Mouse (Mus musculus) forebrain, embryonic 15.5 days (tissue): ENCODE measurements around the gene Eif3b. TPM values are rescaled to one million over a fixed set of nuclear protein-coding genes. Genes with fewer than 3 reads are reported as not detected.

ENCODE experiments used
- ATAC-seq: fragments of 200-750 bp; cut with Nextera tagmentation; replicated peaks from 2 replicates; pipeline ENCODE4 v1.8.0; 2017; ENCODE audit warnings: mild to moderate bottlenecking, moderate TSS enrichment, moderate library complexity
- H3K27ac ChIP-seq: fragments of 300-500 bp; sonication (generic); replicated peaks from 2 replicates; pipeline ENCODE4 v1.5.1; 2015; ENCODE audit warnings: mild to moderate bottlenecking, inconsistent platforms
- H3K27me3 ChIP-seq: fragments of 300-500 bp; sonication (generic); 2 replicates; pipeline ENCODE4 v1.6.1; 2015; ENCODE audit warnings: inconsistent platforms
- H3K36me3 ChIP-seq: fragments of 300-500 bp; sonication (generic); 2 replicates; pipeline ENCODE4 v1.6.1; 2015; ENCODE audit warnings: mild to moderate bottlenecking, inconsistent platforms
- H3K4me1 ChIP-seq: fragments of 300-500 bp; sonication (generic); 2 replicates; pipeline ENCODE4 v1.6.1; 2015; ENCODE audit warnings: inconsistent platforms
- H3K4me2 ChIP-seq: fragments of 300-500 bp; sonication (generic); replicated peaks from 2 replicates; pipeline ENCODE4 v1.6.1; 2015; ENCODE audit warnings: mild to moderate bottlenecking, inconsistent platforms
- H3K4me3 ChIP-seq: fragments of 300-500 bp; sonication (generic); 2 replicates; pipeline ENCODE4 v1.5.1; 2015; ENCODE audit warnings: mild to moderate bottlenecking, inconsistent platforms
- H3K9ac ChIP-seq: fragments of 300-500 bp; sonication (generic); replicated peaks from 2 replicates; pipeline ENCODE4 v1.6.1; 2015; ENCODE audit warnings: mild to moderate bottlenecking, inconsistent platforms
- H3K9me3 ChIP-seq: fragments of 300-500 bp; sonication (generic); 2 replicates; pipeline ENCODE4 v1.6.1; 2016; ENCODE audit warnings: inconsistent platforms
- WGBS: fragments of 180-500 bp; shearing (Covaris S2); methylation state at CpG from one replicate; pipeline ENCODE4 v1.1.7; 2015; ENCODE audit warnings: mixed read lengths; 5-methylcytosine and 5-hydroxymethylcytosine counted together
- polyA plus RNA-seq: library from polyadenylated mRNA; unstranded; fragments of >200 nt; fragmentation: Nextera tagmentation; extraction: Ambion mirVana; gene quantifications from 2 replicates; pipeline ENCODE4 v1.2.1, GENCODE M21; 2015

Eif3b gene
- polyA plus RNA-seq, result 96.7 and 102 TPM in 2 replicates

DNA sequence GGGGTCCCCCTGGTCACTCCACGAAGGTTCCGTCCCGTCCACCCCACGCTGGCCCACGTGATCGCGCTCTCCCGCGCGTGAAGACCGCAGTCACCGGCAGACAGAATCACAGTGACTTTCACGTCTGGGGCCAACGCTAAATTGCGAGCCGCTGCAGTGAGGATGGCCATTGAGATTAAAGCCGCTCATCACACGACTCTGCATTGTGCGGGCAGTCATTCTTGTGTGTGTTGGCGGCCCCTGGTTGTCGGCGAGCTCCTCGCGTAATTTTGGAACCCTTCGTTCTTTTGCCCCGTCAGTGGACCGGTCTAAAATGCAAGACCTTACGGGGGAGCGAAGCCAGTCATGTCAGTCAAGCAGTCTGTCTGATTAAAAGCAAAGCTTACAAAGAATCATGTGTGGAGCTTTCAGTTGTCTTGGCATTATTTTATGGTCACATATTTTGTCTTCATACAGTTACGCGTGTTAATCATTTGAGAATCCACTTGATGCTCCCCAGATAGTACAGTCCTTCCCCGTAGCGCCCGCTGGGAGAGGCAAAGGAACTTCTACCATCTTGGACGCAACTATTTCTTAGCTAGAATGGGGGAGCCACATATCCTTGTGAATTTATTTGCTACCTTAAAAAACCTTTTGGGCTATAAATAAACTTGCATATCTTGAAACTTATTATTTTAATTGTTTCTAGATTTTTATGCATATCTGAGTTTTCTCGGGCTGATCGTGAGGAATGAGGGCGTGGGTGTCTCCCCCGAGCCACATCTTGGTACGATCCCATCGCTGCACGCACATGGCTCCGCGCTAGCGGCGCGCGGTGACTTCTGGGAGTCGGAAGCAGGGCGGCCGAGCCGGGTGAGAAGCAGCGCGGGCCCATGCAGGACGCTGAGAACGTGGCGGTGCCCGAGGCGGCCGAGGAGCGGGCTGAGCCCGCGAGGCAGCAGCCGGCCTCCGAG is at the start of gene Eif3b:
TSS of gene Eif3b (plus strand) at position 840 of the 953 bp plus-strand sequence.
- Histone ChIP-seq H3K9ac (peak within 1 kb of the TSS; percentile 93), H3K4me1 (peaks cover 31% of the 10 kb centered on the region), H3K4me3 (peak within 1 kb of the TSS; percentile 98), H3K27me3 (no peaks in the 10 kb centered on the region), H3K9me3 (no peaks in the 10 kb centered on the region), H3K4me2 (peak within 1 kb of the TSS; percentile 90), H3K36me3 (0 out of 2 replicates have a peak, but pooled peaks cover 5% of the 10 kb centered on the region), H3K27ac (peak within 1 kb of the TSS; percentile 93)
- ATAC-seq, result peak; percentile 95
- WGBS, result under 1% methylated on average over 65 of the region's 65 CpGs

- Histone ChIP-seq H3K27me3 (no peaks in the 10 kb centered on the region), H3K36me3 (no peaks in the 10 kb centered on the region), H3K4me1 (peaks cover 2% of the 10 kb centered on the region; the same call in 1 of the 2 replicates), H3K4me2 (no peak overlapping the region), H3K9me3 (no peaks in the 10 kb centered on the region), H3K27ac (no peak overlapping the region), H3K4me3 (no peak overlapping the region), H3K9ac (no peak overlapping the region)
- ATAC-seq, result no peak
- 100% methylated on average over 2 of the region's 2 CpGs for WGBS
These were observed 49.7 kb upstream of the Eif3b start for GRCm38 (mm10) chr5:140369466-140369865.

DNA sequence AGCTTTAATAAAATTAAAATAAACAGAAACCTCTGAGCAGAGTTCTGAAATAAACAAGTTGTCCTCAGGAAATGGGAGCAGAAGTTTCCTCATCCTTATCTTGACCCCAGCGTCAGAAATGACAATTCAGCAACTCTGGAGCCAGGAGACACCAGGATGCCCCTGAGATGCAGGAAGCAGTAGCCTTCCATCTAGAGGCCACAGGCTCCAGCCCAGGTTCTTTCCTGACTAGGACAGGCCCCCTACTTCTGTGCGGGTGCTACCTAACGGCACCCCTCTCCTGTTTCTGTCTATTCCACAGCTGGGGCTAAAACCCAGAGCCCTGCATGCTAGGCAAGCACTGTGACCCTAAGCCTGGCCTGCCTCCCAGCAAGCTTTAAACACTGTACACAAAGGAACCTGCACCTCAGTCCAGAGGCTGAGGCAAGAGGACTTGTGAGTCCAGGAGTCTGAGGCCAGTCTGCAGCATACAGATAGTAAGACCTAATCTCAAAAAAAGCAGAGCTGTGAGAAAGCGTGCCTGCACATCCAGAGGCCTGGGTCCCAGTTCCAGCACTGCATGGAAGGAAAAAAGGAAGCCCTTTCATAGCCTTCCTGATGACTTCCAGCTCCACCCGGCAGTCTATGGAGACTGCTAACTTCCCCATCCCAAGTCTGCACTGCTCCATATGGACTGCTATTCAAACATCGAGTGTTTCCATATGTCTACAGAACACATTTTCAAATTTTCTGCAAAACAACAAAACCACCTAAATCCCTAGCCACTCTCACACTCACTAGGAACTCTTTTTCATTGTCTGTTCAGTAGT is 48.5 kb upstream of the Eif3b start:
- no peaks in the 10 kb centered on the region for H3K27me3 ChIP-seq
- WGBS, result 71% methylated on average over 6 of the region's 6 CpGs

GRCm38 (mm10) chr5:140371671-140372070 is 47.5 kb upstream of the Eif3b start:
- peak; percentile 73 for ATAC-seq
- H3K27me3 ChIP-seq, result no peaks in the 10 kb centered on the region
- H3K9me3 ChIP-seq, result no peaks in the 10 kb centered on the region
- no peak overlapping the region for H3K4me3 ChIP-seq
- no peak overlapping the region for H3K27ac ChIP-seq
- no peaks in the 10 kb centered on the region for H3K36me3 ChIP-seq
- WGBS, result 73% methylated on average over 3 of the region's 3 CpGs
- H3K4me2 ChIP-seq, result no peak overlapping the region
- peaks cover 2% of the 10 kb centered on the region; the same call in 1 of the 2 replicates for H3K4me1 ChIP-seq
- H3K9ac ChIP-seq, result no peak overlapping the region

More for the DNA sequence above, 48.5 kb upstream of the Eif3b start:
- no peak overlapping the region for H3K4me2 ChIP-seq
- no peak overlapping the region for H3K4me3 ChIP-seq
- no peak overlapping the region for H3K27ac ChIP-seq
- peaks cover 2% of the 10 kb centered on the region; the same call in 1 of the 2 replicates for H3K4me1 ChIP-seq
- no peaks in the 10 kb centered on the region for H3K36me3 ChIP-seq
- ATAC-seq, result no peak
- H3K9me3 ChIP-seq, result no peaks in the 10 kb centered on the region
- H3K9ac ChIP-seq, result no peak overlapping the region

GRCm38 (mm10) chr5:140373711-140374110 is 45.4 kb upstream of the Eif3b start:
- Histone ChIP-seq H3K9me3 (no peaks in the 10 kb centered on the region), H3K4me2 (no peak overlapping the region), H3K4me3 (no peak overlapping the region), H3K36me3 (no peaks in the 10 kb centered on the region), H3K27me3 (no peaks in the 10 kb centered on the region), H3K27ac (no peak overlapping the region), H3K9ac (no peak overlapping the region), H3K4me1 (peaks cover 2% of the 10 kb centered on the region; the same call in 1 of the 2 replicates)
- ATAC-seq, result no peak
- 82% methylated on average over 2 of the region's 2 CpGs for WGBS

DNA sequence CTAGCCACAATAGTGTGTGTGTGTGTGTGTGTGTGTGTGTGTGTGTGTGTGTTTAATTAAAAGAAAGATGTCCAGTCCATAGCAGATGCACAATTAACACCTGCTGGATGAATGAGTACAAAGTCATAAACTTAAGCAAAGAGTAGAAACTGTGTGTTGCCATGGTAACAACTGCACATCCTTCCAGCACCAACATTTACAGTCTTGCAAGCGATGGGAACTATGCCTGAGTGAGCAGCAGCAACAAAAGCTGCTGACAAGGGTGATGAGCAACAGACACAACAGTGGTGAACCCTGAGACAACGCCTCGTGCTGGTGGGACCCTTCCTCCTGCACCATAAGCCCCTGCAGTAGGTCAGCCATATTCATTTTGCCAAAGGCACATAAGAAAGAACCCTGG is 44.9 kb upstream of the Eif3b start:
- H3K27ac ChIP-seq, result no peak overlapping the region
- whole genome bisulfite sequencing, result 35% methylated on average over 3 of the region's 3 CpGs
- H3K9ac ChIP-seq, result no peak overlapping the region
- H3K27me3 ChIP-seq, result no peaks in the 10 kb centered on the region
- H3K36me3 ChIP-seq, result no peaks in the 10 kb centered on the region
- ATAC-seq, result no peak
- H3K9me3 ChIP-seq, result no peaks in the 10 kb centered on the region
- no peak overlapping the region for H3K4me2 ChIP-seq
- peaks cover 2% of the 10 kb centered on the region; the same call in 1 of the 2 replicates for H3K4me1 ChIP-seq
- H3K4me3 ChIP-seq, result no peak overlapping the region

- Histone ChIP-seq H3K9ac (no peak overlapping the region), H3K4me1 (peaks cover 2% of the 10 kb centered on the region; the same call in 1 of the 2 replicates), H3K27me3 (no peaks in the 10 kb centered on the region), H3K4me3 (no peak overlapping the region), H3K4me2 (no peak overlapping the region), H3K9me3 (no peaks in the 10 kb centered on the region), H3K27ac (no peak overlapping the region), H3K36me3 (no peaks in the 10 kb centered on the region)
- 88% methylated on average over 4 of the region's 4 CpGs for WGBS
- ATAC-seq, result no peak
These were observed 43.8 kb upstream of the Eif3b start for GRCm38 (mm10) chr5:140375249-140375829.

- no peak overlapping the region for H3K9ac ChIP-seq
- peaks cover 2% of the 10 kb centered on the region; the same call in 1 of the 2 replicates for H3K4me1 ChIP-seq
- 90% methylated on average over 6 of the region's 6 CpGs for WGBS
- H3K4me2 ChIP-seq, result no peak overlapping the region
- no peaks in the 10 kb centered on the region for H3K9me3 ChIP-seq
- ATAC-seq, result no peak
- no peaks in the 10 kb centered on the region for H3K27me3 ChIP-seq
- no peaks in the 10 kb centered on the region for H3K36me3 ChIP-seq
- no peak overlapping the region for H3K27ac ChIP-seq
- H3K4me3 ChIP-seq, result no peak overlapping the region
These were observed 40.8 kb upstream of the Eif3b start for GRCm38 (mm10) chr5:140378121-140378853.

DNA sequence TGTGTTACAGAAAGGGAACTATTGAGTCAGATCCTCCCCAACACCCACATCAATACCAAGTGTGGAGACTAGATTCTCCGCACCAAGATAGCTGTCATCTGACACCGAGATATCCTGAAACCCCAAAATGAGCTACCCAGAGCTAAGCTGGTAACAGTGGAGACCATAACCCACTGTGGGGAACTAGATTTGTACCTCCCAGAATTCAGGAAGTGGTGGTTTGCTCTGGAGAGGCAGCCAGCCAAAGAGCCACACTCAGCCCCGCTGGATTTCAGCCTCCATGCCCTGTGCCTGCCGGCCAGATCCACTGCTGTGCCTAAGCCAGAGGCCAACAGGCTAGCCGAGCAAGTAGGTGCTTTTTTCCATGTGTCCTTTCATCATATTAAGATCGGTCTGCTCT is 39.8 kb upstream of the Eif3b start:
- Histone ChIP-seq H3K9ac (no peak overlapping the region), H3K4me2 (no peak overlapping the region), H3K4me1 (peaks cover 1% of the 10 kb centered on the region; the same call in 1 of the 2 replicates), H3K9me3 (no peaks in the 10 kb centered on the region), H3K27ac (no peak overlapping the region), H3K36me3 (no peaks in the 10 kb centered on the region), H3K27me3 (no peaks in the 10 kb centered on the region), H3K4me3 (no peak overlapping the region)
- ATAC-seq, result no peak
- WGBS, result 78% methylated on average over 6 of the region's 6 CpGs

- Histone ChIP-seq H3K9me3 (no peaks in the 10 kb centered on the region), H3K27me3 (no peaks in the 10 kb centered on the region), H3K27ac (no peak overlapping the region), H3K4me2 (no peak overlapping the region), H3K4me3 (no peak overlapping the region), H3K9ac (no peak overlapping the region), H3K36me3 (no peaks in the 10 kb centered on the region), H3K4me1 (no peaks in the 10 kb centered on the region)
- WGBS, result 93% methylated on average over 7 of the region's 7 CpGs
- no peak for ATAC-seq
These were observed 38.0 kb upstream of the Eif3b start for GRCm38 (mm10) chr5:140381156-140381555.

DNA sequence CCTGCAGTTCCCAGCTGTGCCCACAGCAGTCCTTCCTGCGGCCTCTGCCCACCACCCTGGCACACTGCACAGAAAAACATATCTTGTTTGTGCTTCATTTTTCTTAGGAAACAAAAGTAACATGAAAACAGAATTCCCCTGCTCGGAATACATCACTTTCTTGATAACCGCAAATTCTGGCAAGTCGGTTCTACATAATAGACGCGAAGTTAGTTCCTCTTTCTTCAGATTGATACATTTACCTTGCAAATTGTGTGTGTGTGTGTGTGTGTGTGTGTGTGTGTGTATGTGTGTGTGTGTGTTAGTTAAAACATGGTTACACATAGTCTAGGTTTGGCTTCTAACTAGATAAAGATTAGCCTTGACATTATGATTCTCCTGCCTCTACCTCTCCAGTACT is 36.4 kb upstream of the Eif3b start:
- no peak for ATAC-seq
- Histone ChIP-seq H3K4me3 (no peak overlapping the region), H3K9ac (no peak overlapping the region), H3K27me3 (no peaks in the 10 kb centered on the region), H3K4me2 (no peak overlapping the region), H3K9me3 (no peaks in the 10 kb centered on the region), H3K27ac (no peak overlapping the region), H3K36me3 (no peaks in the 10 kb centered on the region), H3K4me1 (peaks cover 2% of the 10 kb centered on the region; the same call in 1 of the 2 replicates)
- WGBS, result 93% methylated on average over 6 of the region's 6 CpGs
